Mouse (Mus musculus): ENCODE results near the gene Ulk4.

- no peak for TF ChIP-seq CTCF (IDR thresholded peaks at IDR 0.05)
- TF ChIP-seq EP300 (IDR thresholded peaks at IDR 0.05; ENCODE audit: insufficient read depth, low read depth, low read length): no peak
These were observed 239.0 kb downstream of the Ulk4 start for GRCm38 (mm10) chr9:121037975-121038374.
